ENCODE assay signal across 8 mouse cellular contexts in the genomic region with DNA sequence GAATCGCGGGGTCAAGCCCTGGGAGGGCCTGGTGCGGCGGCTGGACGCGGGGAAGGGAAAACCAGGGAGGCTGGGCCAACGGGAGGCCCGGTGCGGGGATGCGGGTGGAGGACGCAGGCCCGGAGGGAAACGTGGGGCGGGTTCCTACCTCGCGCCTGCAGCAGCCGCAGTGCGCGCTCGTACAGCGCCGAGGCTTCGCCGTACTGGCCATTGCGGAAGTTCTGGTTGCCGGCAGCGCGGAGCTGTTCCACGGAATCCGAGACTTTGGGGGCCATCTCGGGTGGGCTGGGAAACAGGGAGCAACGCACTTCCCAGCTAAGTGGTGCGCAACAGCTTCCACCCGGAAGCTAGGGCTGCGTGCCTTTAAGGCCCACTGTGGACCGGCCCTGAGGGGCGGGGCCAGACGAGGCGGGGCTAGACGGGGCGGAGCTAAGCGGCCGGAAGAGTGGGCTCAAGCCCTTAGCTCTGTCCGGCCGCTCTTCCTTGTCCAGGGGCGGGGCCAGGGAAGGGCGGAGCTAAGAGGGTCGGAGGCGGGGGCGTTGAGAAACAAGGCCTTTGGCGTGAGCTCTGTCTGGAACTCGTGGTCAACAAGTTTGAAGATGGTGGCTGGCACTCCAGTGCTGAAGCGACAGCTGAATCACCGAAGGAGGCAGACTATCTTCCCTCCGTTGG. TPM values are rescaled to one million over a fixed set of nuclear protein-coding genes. Genes with fewer than 3 reads are reported as not detected.
DNase-seq lines count a peak whose midpoint lies in the region; ATAC-seq lines count a peak whose summit lies in the region.

A gene (minus strand): TSS at position 405 of the 672 bp plus-strand sequence.

- peak; percentile 96 for ATAC-seq in hindbrain, embryonic 13.5 days (ENCODE audit: low FRiP score)

- peak; percentile 99 for DNase-seq in NIH3T3 (ENCODE audit: low read depth)
- peak; percentile 96 to 99 for DNase-seq in cerebellum, postnatal 10 days
- peak; percentile 80 to 86 for DNase-seq in frontal cortex, postnatal 14 days (ENCODE audit: low spot score in 2 of 2)
- peak; percentile 76 to 80 for DNase-seq in layer of hippocampus, postnatal 25 days (ENCODE audit: extremely low spot score in 1 of 2, low spot score in 1 of 2)
- peak; percentile 97 for DNase-seq in lung, postnatal 25 days (ENCODE audit: low spot score)
- DNase-seq in retina, embryonic 14.5 days (ENCODE audit: low spot score): peak; percentile 97
- DNase-seq in thymus, postnatal 4 days: peak; percentile 92

- H3K9ac ChIP-seq in hindbrain, embryonic 13.5 days: peak within 1 kb of the TSS; percentile 89

- H3K4me1 ChIP-seq in hindbrain, embryonic 13.5 days (replicated peaks): peaks cover 37% of the 10 kb centered on the region

- under 1% methylated on average over 47 of the region's 55 CpGs for WGBS in hindbrain, embryonic 13.5 days

- H3K4me2 ChIP-seq in hindbrain, embryonic 13.5 days: peak within 1 kb of the TSS; percentile 91

- peak within 1 kb of the TSS; percentile 91 for H3K27ac ChIP-seq in hindbrain, embryonic 13.5 days

- H3K9me3 ChIP-seq in hindbrain, embryonic 13.5 days: no peaks in the 10 kb centered on the region

- H3K27me3 ChIP-seq in hindbrain, embryonic 13.5 days: no peaks in the 10 kb centered on the region

- H3K36me3 ChIP-seq in hindbrain, embryonic 13.5 days: peaks cover 10% of the 10 kb centered on the region

- peak within 1 kb of the TSS; percentile 97 for H3K4me3 ChIP-seq in hindbrain, embryonic 13.5 days

RNA-seq across cellular contexts. Expression of the gene that starts here (rescaled TPM):
- 47.1 and 49.5 TPM in 2 replicates for polyA plus RNA-seq in hindbrain, embryonic 13.5 days (2015; fragmentation: Nextera tagmentation; extraction: Ambion mirVana)
- total RNA-seq in layer of hippocampus, postnatal 25 days (2021): 10 to 100 TPM; 86.8 to 95.2 TPM

Comparison
In these comparisons a context has a peak if more than half of its experiments do, and no peak if none do; other contexts are left out.
1. Peak in every context shown above with its lines: DNase-seq, ATAC-seq, H3K4me3 ChIP-seq and H3K27ac ChIP-seq.